Comparison of ENCODE assay signal across 8 mouse cellular contexts in the genomic region with DNA sequence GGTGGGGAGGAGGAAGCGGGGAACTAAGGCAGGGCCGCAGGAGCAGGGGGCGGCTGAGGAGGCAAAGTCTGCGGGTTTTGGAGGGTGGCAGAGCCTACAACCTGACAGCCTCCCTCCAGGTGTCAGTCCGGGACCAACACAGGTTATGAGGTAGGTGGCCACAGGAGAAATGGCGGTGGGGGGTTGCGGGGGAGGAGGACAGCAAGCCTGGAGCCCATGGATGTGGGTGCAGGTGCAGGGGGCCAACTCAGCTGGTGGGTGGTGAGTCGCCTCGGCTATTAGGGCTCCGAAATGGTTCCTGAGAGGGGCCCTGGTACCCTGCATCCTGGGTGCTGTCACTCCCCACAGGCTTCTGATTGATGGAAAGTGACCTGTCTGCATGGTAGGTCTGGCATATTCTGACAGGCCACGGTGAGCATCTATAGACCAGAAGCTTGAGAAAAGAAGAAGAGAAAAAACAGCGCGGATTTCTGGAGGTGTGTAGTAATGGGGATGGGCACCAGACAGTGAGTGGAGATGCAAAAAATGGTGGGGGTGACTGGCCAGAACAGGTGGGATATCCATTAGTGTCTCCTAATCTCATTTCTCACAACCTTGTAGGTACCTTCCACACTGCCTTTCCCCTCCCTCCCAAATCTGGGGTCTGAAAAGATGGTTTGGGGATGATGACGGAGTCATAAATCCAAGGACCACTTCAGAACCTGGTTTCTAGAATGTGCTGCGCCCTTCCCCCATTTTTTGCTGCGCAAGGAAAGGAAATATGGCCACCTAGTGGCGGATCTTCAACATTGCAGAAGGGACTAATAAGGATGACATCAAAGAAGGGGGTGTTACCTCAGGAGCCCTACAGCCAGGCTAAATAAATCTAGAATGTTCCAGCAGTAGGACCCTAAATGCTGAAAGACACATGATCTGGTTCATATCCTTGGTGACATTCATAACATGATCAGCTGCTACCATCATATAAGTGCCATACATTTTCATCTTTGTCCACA. TPM values are rescaled to one million over a fixed set of nuclear protein-coding genes. Genes with fewer than 3 reads are reported as not detected.
A peak's percentile ranks its signal among the peaks of the same experiment; 100 is the strongest.
DNase-seq lines count a peak whose midpoint lies in the region; ATAC-seq and TF ChIP-seq lines count a peak whose summit lies in the region.
"Not testable (repeated sequence)": the region's sequence is repeated elsewhere in the genome, so short reads cannot be mapped to it uniquely, and the experiment has no call there.

No protein-coding gene starts in this region.

- not testable (repeated sequence) for TF ChIP-seq EP300 in ES-Bruce4 (IDR thresholded peaks at IDR 0.05; ENCODE audit: insufficient read depth, low read depth, low read length)

- H3K27ac ChIP-seq in ES-Bruce4 (ENCODE audit: insufficient read depth, low read length); liver, embryonic 12.5 days; stomach, embryonic 15.5 days: not testable (repeated sequence)
- peak overlapping the region; percentile 40 for H3K27ac ChIP-seq in forebrain, embryonic 13.5 days
- H3K27ac ChIP-seq in midbrain, embryonic 16.5 days (ENCODE audit: low read length): peak overlapping the region; percentile 77

- H3K36me3 ChIP-seq in ES-Bruce4 (ENCODE audit: control insufficient read depth, insufficient read depth, low read length, poor library complexity, severe bottlenecking); forebrain, embryonic 13.5 days (ENCODE audit: poor library complexity, severe bottlenecking); liver, embryonic 12.5 days; midbrain, embryonic 16.5 days (ENCODE audit: control insufficient read depth, insufficient read depth, low read length); stomach, embryonic 15.5 days: not testable (repeated sequence)

- H3K9ac ChIP-seq in ES-Bruce4 (ENCODE audit: low read depth, poor library complexity, severe bottlenecking): peak overlapping the region; percentile 77
- H3K9ac ChIP-seq in forebrain, embryonic 13.5 days: peak overlapping the region; percentile 73
- H3K9ac ChIP-seq in liver, embryonic 12.5 days; stomach, embryonic 15.5 days: not testable (repeated sequence)
- H3K9ac ChIP-seq in midbrain, embryonic 16.5 days (ENCODE audit: low read depth, low read length): peak overlapping the region; percentile 74

- H3K4me2 ChIP-seq in forebrain, embryonic 13.5 days: peak overlapping the region; percentile 70
- peak overlapping the region; percentile 66 for H3K4me2 ChIP-seq in liver, embryonic 12.5 days
- peak overlapping the region; percentile 54 for H3K4me2 ChIP-seq in midbrain, embryonic 16.5 days (ENCODE audit: low read length)
- peak overlapping the region; percentile 74 for H3K4me2 ChIP-seq in stomach, embryonic 15.5 days

- TF ChIP-seq POLR2A in ES-Bruce4 (IDR thresholded peaks at IDR 0.05; ENCODE audit: insufficient read depth, low read length): not testable (repeated sequence)

- peak; percentile 62 for DNase-seq in cerebellum, adult 11-12 months
- DNase-seq in heart, postnatal 10 days: peak; percentile 41 to 49
- DNase-seq in kidney, postnatal 10 days: peak; percentile 54

- H3K4me3 ChIP-seq in ES-Bruce4 (ENCODE audit: low read depth, low read length): peak overlapping the region; percentile 88
- H3K4me3 ChIP-seq in forebrain, embryonic 13.5 days: peak overlapping the region; percentile 51
- H3K4me3 ChIP-seq in liver, embryonic 12.5 days: peak overlapping the region; percentile 42
- peak overlapping the region; percentile 59 for H3K4me3 ChIP-seq in midbrain, embryonic 16.5 days (ENCODE audit: low read depth, low read length)
- peak overlapping the region; percentile 46 for H3K4me3 ChIP-seq in stomach, embryonic 15.5 days (replicated peaks)

- not testable (repeated sequence) for TF ChIP-seq CTCF in ES-Bruce4 (IDR thresholded peaks at IDR 0.05; ENCODE audit: low read depth, low read length)

- not testable (repeated sequence) for H3K27me3 ChIP-seq in ES-Bruce4 (ENCODE audit: control insufficient read depth, insufficient read depth, low read length, poor library complexity, severe bottlenecking); forebrain, embryonic 13.5 days; liver, embryonic 12.5 days (replicated peaks); midbrain, embryonic 16.5 days (ENCODE audit: control insufficient read depth, insufficient read depth, low read depth, low read length); stomach, embryonic 15.5 days (replicated peaks)

- not testable (repeated sequence) for H3K9me3 ChIP-seq in ES-Bruce4 (replicated peaks; ENCODE audit: control insufficient read depth, insufficient read depth, low read length, poor library complexity, severe bottlenecking); forebrain, embryonic 13.5 days (replicated peaks); liver, embryonic 12.5 days (replicated peaks); midbrain, embryonic 16.5 days (replicated peaks; ENCODE audit: control insufficient read depth, low read length, poor library complexity, severe bottlenecking); stomach, embryonic 15.5 days

- H3K4me1 ChIP-seq in ES-Bruce4 (ENCODE audit: control insufficient read depth, insufficient read depth, low read length); forebrain, embryonic 13.5 days; liver, embryonic 12.5 days; midbrain, embryonic 16.5 days (ENCODE audit: control insufficient read depth, insufficient read depth, low read length); stomach, embryonic 15.5 days: not testable (repeated sequence)

- ATAC-seq in forebrain, embryonic 13.5 days: peak; percentile 26
- ATAC-seq in liver, embryonic 12.5 days: peak; percentile 24; the same call in 1 of the 2 replicates
- ATAC-seq in midbrain, embryonic 16.5 days: peak; percentile 22
- ATAC-seq in stomach, embryonic 15.5 days (ENCODE audit: insufficient read depth, low FRiP score, low read depth): peak; percentile 38; the same call in 1 of the 2 replicates

- intact Hi-C loops in heart, postnatal 10 days (cut with DNase I): not testable (repeated sequence)

- WGBS in forebrain, embryonic 13.5 days: 20% methylated on average over 16 of the region's 17 CpGs
- WGBS in liver, embryonic 12.5 days (ENCODE audit: insufficient replicate concordance): 11% methylated on average over 17 of the region's 17 CpGs
- WGBS in midbrain, embryonic 16.5 days: 20% methylated on average over 16 of the region's 17 CpGs
- WGBS in stomach, embryonic 15.5 days: 24% methylated on average over 16 of the region's 17 CpGs

RNA-seq across cellular contexts. Expression of a gene that starts 0.9 kb away (rescaled TPM):
- 25.2 and 30.4 TPM in 2 replicates for polyA plus RNA-seq in ES-Bruce4 (2011; ENCODE audit: insufficient read depth, insufficient read length, low read depth, missing spikeins)
- 72.6 and 101 TPM in 2 replicates for polyA plus RNA-seq in forebrain, embryonic 13.5 days (2015; fragmentation: Nextera tagmentation; extraction: Ambion mirVana)
- 1 to 10 TPM; 3.7 to 7.3 TPM for total RNA-seq in heart, postnatal 10 days (2021)
- 3.4 and 4.5 TPM in 2 replicates for polyA plus RNA-seq in liver, embryonic 12.5 days (2016; fragmentation: Nextera tagmentation; extraction: Ambion mirVana)
- polyA plus RNA-seq in midbrain, embryonic 16.5 days (2015; fragmentation: Nextera tagmentation; extraction: Ambion mirVana): 261 and 291 TPM in 2 replicates
- polyA plus RNA-seq in stomach, embryonic 15.5 days (2015; fragmentation: Nextera tagmentation; extraction: Ambion mirVana): 22.4 and 24.8 TPM in 2 replicates

RNA-seq across cellular contexts. Expression of a gene that starts 42.3 kb away (rescaled TPM):
- polyA plus RNA-seq in ES-Bruce4 (2011; ENCODE audit: insufficient read depth, insufficient read length, low read depth, missing spikeins): 25.7 and 29.8 TPM in 2 replicates
- 79.4 and 94.8 TPM in 2 replicates for polyA plus RNA-seq in forebrain, embryonic 13.5 days (2015; fragmentation: Nextera tagmentation; extraction: Ambion mirVana)
- total RNA-seq in heart, postnatal 10 days (2021): 10 to 100 TPM; 29.7 to 47.2 TPM
- polyA plus RNA-seq in liver, embryonic 12.5 days (2016; fragmentation: Nextera tagmentation; extraction: Ambion mirVana): 21.2 and 21.3 TPM in 2 replicates
- 129 and 136 TPM in 2 replicates for polyA plus RNA-seq in midbrain, embryonic 16.5 days (2015; fragmentation: Nextera tagmentation; extraction: Ambion mirVana)
- 41.6 and 43.3 TPM in 2 replicates for polyA plus RNA-seq in stomach, embryonic 15.5 days (2015; fragmentation: Nextera tagmentation; extraction: Ambion mirVana)
